Mouse (Mus musculus) lung, postnatal 36 days (tissue): Measurements from ENCODE around the gene Pole3.

Experiments used
- DNase-seq: peaks from one replicate; pipeline ENCODE4 v3.0.0; 2022; ENCODE audit warnings: mixed read lengths

Pole3 gene

GRCm38 (mm10) chr4:62518416-62519121 is 6.3 kb downstream of the Pole3 start:
- peak; percentile 60 for DNase-seq

DNA sequence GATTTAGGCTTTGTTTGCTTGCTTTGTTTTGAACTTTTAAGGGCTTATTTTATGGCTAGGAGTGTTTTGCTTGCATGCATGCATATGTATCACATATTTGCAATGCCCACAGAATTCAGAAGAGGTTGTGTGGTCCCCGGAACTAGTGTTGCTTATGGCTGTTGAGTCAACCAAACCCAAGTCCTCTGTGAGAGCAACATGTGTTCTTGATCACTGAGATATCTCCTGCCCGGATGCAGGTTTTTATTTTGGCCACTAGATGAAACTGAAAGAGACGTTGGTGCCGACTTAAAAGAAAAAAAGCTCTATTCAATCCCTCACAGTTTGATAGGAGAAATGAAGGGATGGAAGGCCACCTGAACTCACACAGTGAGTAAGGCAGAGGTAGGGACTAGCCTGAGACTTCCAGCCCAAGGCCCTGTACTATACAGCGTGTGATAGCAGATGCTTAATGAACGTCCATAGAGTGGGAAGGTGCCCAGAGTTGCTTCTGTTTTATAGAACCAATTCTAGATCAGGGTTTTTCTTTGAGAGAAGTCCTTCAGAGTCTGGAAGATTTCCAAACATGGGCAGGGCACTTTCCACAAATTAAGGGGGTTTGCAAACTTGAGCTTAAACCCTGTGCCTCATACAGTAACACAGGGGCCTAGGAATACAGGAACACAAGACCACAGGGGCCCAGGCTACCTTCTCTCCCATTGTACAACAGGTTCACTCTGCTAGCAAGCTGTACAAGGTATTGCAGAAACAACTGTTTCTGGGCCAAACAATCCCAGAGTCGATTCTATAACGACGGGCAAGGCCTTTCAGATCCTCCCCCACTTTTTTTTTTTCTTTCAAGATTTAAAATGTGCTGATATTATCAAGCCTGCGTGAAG is 7.1 kb downstream of the Pole3 start:
- no peak for DNase-seq

DNA sequence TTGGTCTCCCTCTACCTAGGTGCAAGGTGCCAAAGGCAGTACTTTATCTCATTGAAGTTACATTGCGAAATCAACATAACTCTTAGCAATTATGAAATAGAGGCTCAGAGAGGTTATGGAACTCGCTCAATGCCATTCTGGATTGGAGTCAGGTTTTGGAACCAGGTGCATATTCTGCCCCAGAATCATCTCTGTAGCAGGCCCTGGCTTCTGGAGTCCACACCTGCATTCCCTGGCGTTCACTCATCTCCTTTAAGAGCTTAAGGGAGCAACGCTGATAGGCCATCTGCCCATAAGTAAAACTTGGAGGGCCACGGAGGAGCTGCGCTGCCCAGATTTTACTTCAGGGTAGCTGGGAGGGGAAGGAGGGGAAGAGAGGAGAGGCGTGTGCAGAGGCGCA is 7.8 kb downstream of the Pole3 start:
- peak; percentile 61 for DNase-seq

DNA sequence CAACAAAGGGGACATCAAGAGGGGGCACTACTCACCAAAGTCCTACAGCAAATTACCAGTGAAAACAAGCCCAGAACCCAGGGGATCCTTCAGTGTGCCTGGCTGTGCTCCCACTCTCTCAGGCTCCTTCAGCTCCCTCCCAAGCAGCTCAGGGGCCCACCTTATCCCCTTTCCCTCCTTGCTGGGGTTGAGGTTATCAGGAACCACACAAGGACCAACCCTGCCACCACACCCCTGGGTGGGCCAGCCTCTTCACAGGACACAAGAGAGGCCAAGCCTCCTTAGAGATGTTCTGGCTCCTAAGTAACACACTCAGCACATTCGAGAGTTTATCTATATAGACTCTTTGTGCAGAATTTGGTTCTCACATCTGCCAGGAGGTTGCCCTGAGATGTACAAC is 8.3 kb downstream of the Pole3 start:
- no peak for DNase-seq

GRCm38 (mm10) chr4:62516079-62516478 is 8.8 kb downstream of the Pole3 start:
- peak; percentile 73 for DNase-seq

- peak; percentile 52 for DNase-seq
Observed at GRCm38 (mm10) chr4:62515490-62515889, 9.4 kb downstream of the Pole3 start.

DNA sequence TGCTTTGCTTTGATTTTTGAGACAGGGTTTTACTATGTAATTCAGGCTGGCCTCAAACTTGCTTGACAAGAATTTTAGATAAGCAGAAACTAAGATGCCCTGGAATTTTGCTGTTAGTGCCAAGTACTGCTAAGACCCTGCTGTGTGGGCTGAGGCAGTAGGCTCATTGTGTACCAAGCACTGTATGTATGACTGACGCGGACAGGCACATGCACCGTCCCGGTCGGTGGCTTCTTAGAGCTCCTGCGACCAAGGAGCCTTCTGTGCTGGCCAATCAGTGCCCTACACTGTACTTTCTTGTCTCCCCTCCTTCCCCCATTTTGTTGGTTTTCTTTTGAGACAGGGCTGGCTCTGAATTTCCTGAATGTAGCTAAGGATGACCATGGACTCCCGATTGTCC is 9.9 kb downstream of the Pole3 start:
- DNase-seq, result no peak

GRCm38 (mm10) chr4:62513998-62514506 is 10.8 kb downstream of the Pole3 start:
- no peak for DNase-seq

DNA sequence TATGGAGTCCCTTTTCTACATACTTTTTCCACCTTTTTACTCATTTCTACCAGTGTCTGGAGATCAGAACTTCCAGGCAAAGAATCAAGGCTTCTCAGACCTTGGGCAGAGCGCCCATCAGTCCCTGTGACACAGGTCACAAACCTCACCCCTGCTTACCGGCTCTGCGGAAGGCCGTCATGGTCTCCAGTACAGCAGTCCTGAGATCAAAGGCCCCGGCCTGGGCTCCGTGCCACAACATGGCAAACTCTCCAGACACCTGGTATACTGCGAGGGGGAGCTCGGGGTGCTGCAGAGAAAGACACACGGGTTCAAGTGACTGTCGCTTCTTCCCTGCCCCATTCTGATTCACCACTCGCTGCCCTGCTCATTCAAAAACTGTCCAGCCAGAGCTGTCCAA is 14.9 kb downstream of the Pole3 start:
- DNase-seq, result no peak

DNA sequence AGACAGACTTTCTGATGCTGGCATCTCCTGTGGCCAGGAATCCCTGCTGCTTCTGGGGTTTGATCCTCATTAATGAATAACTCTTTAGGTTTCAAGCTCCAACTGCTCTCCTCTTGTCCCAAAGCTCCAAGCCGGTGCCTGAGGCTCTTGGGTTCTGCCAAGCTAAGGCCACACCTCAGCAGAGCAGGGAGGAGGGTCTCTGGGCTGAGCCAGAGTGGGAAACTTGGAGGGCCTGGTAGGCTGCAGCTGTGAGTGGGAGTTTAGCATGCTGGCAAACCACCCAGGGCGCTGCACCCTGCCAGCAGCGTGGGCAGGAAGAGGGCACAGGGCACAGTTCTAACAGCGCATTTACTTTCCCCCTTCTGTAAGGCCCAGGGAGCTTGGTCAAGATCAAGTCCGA is 16.0 kb downstream of the Pole3 start:
- DNase-seq, result no peak

DNA sequence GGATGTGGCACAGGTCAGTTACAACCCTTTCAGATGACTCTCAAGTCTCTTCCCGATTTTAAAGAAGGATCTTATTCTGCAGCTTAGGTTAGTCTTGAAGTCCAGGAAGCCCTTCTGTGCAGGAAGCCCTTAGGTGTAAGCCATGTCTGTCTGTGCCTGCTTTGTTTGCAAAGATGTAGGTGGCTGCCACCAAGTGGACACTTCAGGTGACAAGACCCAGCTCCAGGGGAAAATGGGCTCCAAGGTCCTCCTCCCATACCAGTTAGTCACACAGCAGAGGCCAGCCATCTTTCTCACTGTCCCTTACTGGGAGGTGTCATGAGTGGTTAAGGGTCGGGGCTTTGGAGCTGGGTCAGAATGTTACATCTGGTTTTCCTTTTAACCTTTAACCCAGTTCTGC is 18.1 kb downstream of the Pole3 start:
- DNase-seq, result peak; percentile 43

DNA sequence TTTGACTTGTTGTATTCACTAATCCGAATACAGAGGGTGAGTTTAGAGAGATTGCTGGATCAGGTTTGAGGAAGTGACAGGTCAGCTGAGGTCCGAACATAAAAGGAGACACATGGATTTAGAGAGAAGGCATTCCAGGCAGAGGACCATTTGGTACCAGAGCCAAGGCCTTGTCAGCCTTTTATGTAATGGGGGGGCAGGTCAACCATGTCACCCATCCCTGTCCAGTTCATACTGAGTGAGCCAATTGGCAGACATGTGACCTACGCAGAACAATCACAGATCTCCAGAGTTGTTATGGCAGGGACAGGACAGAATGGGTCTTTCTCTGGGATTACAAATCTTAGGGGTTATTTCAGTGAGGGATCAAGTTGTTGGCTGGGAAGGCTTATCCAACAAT is 18.9 kb downstream of the Pole3 start:
- DNase-seq, result no peak

DNA sequence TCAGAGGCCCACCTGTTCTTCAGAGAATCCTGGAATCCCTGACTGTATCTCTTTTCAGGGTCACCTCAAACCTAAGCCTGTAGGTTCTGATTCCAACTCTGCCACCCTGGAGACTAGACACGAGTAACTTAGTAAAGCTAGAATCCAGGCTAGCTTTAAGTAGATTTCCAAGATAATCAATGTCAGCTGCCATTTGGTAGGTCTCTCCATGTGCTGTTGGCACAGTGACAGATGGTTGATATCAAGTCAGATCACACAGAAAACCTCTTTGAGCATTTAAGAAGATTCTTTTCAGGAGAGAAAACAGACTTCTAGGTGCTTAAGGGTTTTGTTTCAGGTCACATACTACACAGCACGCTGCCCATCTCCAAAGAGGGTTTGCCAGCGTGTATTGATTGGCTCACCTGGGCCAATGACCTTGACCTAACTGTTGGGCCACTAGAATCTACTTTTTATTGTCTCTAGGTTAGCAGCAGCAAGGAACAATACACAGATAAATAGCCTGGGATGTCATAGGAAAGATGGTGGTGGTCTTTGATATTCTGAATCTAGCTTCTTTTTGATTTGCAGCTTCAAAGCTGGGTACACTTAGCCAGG is 21.4 kb downstream of the Pole3 start, which contains the start of gene Hdhd3:
TSS of gene Hdhd3 (minus strand) at position 94 of the 597 bp plus-strand sequence.
- DNase-seq, result no peak

DNA sequence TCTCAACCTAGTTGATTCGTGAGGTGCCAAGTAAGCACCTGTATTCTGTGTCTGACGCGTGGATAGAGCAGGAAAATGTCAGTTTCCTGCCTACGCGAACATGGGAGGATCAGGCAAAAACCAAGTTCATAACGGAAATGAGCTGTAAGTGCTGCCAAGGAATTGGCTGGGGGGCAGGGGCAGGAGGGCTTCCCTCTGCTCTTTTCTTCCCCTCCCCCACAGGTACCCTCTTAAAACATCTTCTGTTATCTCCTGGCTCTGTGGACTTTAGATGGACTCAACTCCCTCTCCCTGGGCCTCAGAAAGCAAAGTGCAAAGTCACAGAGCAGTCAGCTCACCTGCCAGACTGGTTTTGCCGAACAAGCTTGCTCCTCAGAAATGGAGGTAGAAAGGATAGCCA is 21.9 kb downstream of the Pole3 start:
- no peak for DNase-seq

- peak; percentile 95 for DNase-seq
Observed at GRCm38 (mm10) chr4:62501964-62502732, 22.7 kb downstream of the Pole3 start.

DNA sequence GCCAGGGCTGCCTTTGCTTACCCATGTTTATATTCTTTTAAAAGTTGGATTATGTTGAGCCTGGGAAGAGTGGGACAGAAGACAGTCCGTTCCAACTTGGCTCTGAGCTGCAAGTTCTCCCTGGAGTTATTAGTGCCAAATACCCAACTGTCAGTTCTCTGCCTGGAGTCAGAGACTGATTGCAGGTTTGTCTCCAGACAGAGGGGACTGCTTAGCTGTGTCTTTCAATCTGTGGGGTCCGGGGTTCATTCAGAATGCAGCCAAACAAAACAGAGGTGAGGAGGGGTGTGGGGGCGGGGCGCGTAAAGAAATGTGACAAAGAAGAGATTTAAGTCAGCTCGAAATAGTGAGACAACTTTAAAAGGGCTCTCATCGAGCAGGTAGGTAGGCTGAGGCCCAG is 23.3 kb downstream of the Pole3 start:
- DNase-seq, result no peak

DNA sequence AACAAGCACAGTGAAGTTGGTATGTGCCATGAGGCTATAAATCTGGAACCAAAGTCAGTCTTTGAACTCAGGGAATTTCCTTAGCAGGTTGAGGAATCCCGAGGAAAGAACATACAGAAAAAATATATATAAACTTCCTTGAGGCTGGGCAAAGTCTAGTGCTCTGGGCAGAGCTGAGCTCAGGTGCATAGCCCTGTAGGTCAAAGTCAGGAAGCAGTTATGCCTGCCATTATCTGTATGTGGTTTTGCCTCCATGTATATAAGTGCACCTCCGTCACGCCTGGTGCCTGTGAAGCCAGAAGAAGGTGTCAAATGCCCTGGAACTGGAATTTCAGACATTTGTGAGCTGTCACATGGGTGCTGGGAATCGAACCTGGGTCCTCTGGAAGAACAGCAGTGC is 24.1 kb downstream of the Pole3 start:
- DNase-seq, result no peak

DNA sequence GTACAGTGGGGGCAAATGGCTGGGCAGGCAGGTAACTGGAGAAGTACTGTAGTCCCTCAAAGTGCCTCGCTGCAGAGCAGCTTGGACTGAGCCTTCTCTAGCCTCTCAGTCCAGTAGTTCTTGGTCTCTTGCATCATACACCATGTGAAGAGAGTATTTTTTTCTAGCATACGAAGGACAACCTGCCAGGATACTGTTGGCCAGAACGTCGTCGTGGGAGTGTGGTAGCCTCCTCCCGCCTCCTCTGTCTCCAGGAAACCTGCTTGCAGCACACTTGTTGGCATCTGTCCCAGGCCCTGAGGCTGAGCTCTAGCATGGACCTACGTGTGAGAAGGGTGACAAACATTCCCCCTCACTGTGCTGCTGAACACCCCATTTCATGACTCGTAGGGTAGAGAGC is 28.1 kb downstream of the Pole3 start:
- peak; percentile 88 for DNase-seq

- DNase-seq, result peak; percentile 69
Observed at GRCm38 (mm10) chr4:62495946-62496345, 28.9 kb downstream of the Pole3 start.

DNA sequence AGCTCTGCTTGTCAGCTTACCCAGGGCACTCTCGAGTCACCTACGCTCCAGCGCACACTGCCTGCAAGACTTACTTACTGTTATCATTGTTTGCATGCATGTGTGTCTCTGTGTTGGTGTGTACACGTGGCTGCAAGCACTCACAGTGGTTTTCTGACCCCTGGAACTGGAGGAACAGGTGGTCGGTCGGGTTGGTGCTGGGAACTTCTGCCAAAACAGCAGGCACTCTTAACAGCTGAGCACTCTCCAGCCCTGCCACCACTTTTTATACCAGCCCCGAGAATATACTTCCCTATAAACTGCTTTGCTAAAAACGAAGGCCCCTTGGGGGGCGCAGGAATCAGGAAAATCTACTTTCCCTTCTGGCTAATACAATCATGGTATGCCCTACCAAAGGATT is 30.6 kb downstream of the Pole3 start:
- no peak for DNase-seq

- DNase-seq, result no peak
Observed at GRCm38 (mm10) chr4:62492682-62493081, 32.2 kb downstream of the Pole3 start.

- DNase-seq, result no peak
Observed at GRCm38 (mm10) chr4:62487914-62488313, 37.0 kb downstream of the Pole3 start.

GRCm38 (mm10) chr4:62487172-62487571 is 37.7 kb downstream of the Pole3 start:
- no peak for DNase-seq
